Mouse (Mus musculus): ENCODE measurements around the gene Sec1. TPM values are rescaled to one million over a fixed set of nuclear protein-coding genes. Genes with fewer than 3 reads are reported as not detected.

Gene Sec1
- polyA plus RNA-seq, 1 experiment from 2014 or later: 0.04 TPM

- DNase-seq (peak; percentile 49), ATAC-seq (no peak)
- TF ChIP-seq CTCF (IDR thresholded peaks at IDR 0.05; ENCODE audit: low read depth) (no peak), EP300 (IDR thresholded peaks at IDR 0.05; ENCODE audit: low read depth) (no peak)
- Histone ChIP-seq H3K4me3 (ENCODE audit: low read depth, low read length) (peak overlapping the region; percentile 84), H3K4me1 (ENCODE audit: insufficient read depth) (peaks cover 48% of the 10 kb centered on the region), H3K9ac (replicated peaks) (peak overlapping the region; percentile 46), H3K9me3 (ENCODE audit: low read length) (no peaks in the 10 kb centered on the region), H3K36me3 (replicated peaks; ENCODE audit: insufficient read depth, low read length) (peaks cover 41% of the 10 kb centered on the region), H3K27ac (ENCODE audit: low read depth) (peak overlapping the region; percentile 94), H3K27me3 (ENCODE audit: insufficient read depth, low read length) (no peaks in the 10 kb centered on the region), H3K4me2 (ENCODE audit: low read depth, low read length) (peak overlapping the region; percentile 89)
- WGBS (ENCODE audit: insufficient replicate concordance): 57% methylated on average over 19 of the region's 19 CpGs
Observed at GRCm38 (mm10) chr7:45715741-45716459, 21.7 kb upstream of the Sec1 start.

- DNase-seq (peak; percentile 96), ATAC-seq (peak; percentile 85)
- Histone ChIP-seq H3K4me3 (ENCODE audit: low read depth, low read length) (peak within 1 kb of the TSS; percentile 84), H3K36me3 (replicated peaks; ENCODE audit: insufficient read depth, low read length) (peaks cover 42% of the 10 kb centered on the region), H3K4me2 (ENCODE audit: low read depth, low read length) (peak within 1 kb of the TSS; percentile 89), H3K9ac (replicated peaks) (peak within 1 kb of the TSS; percentile 69), H3K9me3 (ENCODE audit: low read length) (no peaks in the 10 kb centered on the region), H3K27me3 (ENCODE audit: insufficient read depth, low read length) (no peaks in the 10 kb centered on the region), H3K4me1 (ENCODE audit: insufficient read depth) (peaks cover 48% of the 10 kb centered on the region), H3K27ac (ENCODE audit: low read depth) (peak within 1 kb of the TSS; percentile 94)
- peak; percentile 6; the same call in 1 of the 2 replicates for TF ChIP-seq CTCF (IDR thresholded peaks at IDR 0.05; ENCODE audit: low read depth)
- peak; percentile 64; the same call in 1 of the 2 replicates for TF ChIP-seq EP300 (IDR thresholded peaks at IDR 0.05; ENCODE audit: low read depth)
- 5% methylated on average over 34 of the region's 34 CpGs for WGBS (ENCODE audit: insufficient replicate concordance)
Observed at GRCm38 (mm10) chr7:45715090-45715708, 21.0 kb upstream of the Sec1 start, which contains the start of gene Rpl18. Rpl18 (plus strand) TSS chr7:45715457.

GRCm38 (mm10) chr7:45714630-45715089 is 20.5 kb upstream of the Sec1 start:
- H3K9ac ChIP-seq (replicated peaks): peak overlapping the region; percentile 69
- no peaks in the 10 kb centered on the region for H3K27me3 ChIP-seq (ENCODE audit: insufficient read depth, low read length)
- peaks cover 46% of the 10 kb centered on the region for H3K4me1 ChIP-seq (ENCODE audit: insufficient read depth)
- WGBS (ENCODE audit: insufficient replicate concordance): 11% methylated on average over 14 of the region's 14 CpGs
- H3K36me3 ChIP-seq (replicated peaks; ENCODE audit: insufficient read depth, low read length): peaks cover 40% of the 10 kb centered on the region
- ATAC-seq: peak; percentile 48
- H3K27ac ChIP-seq (ENCODE audit: low read depth): peak overlapping the region; percentile 88
- DNase-seq: no peak
- TF ChIP-seq CTCF (IDR thresholded peaks at IDR 0.05; ENCODE audit: low read depth) (no peak), EP300 (IDR thresholded peaks at IDR 0.05; ENCODE audit: low read depth) (no peak)
- H3K4me3 ChIP-seq (ENCODE audit: low read depth, low read length): peak overlapping the region; percentile 84
- no peaks in the 10 kb centered on the region for H3K9me3 ChIP-seq (ENCODE audit: low read length)
- H3K4me2 ChIP-seq (ENCODE audit: low read depth, low read length): peak overlapping the region; percentile 89

- Histone ChIP-seq H3K27me3 (ENCODE audit: insufficient read depth, low read length) (no peaks in the 10 kb centered on the region), H3K4me2 (ENCODE audit: low read depth, low read length) (peak overlapping the region; percentile 89), H3K9ac (replicated peaks) (peak overlapping the region; percentile 69), H3K27ac (ENCODE audit: low read depth) (peak overlapping the region; percentile 88), H3K36me3 (replicated peaks; ENCODE audit: insufficient read depth, low read length) (peaks cover 36% of the 10 kb centered on the region), H3K9me3 (ENCODE audit: low read length) (no peaks in the 10 kb centered on the region), H3K4me3 (ENCODE audit: low read depth, low read length) (peak overlapping the region; percentile 84), H3K4me1 (ENCODE audit: insufficient read depth) (peaks cover 39% of the 10 kb centered on the region)
- peak; percentile 6; the same call in 1 of the 2 replicates for ATAC-seq
- WGBS (ENCODE audit: insufficient replicate concordance): 66% methylated on average over 6 of the region's 6 CpGs
- DNase-seq: no peak
- TF ChIP-seq CTCF (IDR thresholded peaks at IDR 0.05; ENCODE audit: low read depth) (no peak), EP300 (IDR thresholded peaks at IDR 0.05; ENCODE audit: low read depth) (peak; percentile 31; the same call in 1 of the 2 replicates)
Observed at GRCm38 (mm10) chr7:45713881-45714520, 19.8 kb upstream of the Sec1 start.

GRCm38 (mm10) chr7:45713396-45713795 is 19.2 kb upstream of the Sec1 start:
- TF ChIP-seq CTCF (IDR thresholded peaks at IDR 0.05; ENCODE audit: low read depth) (no peak), EP300 (IDR thresholded peaks at IDR 0.05; ENCODE audit: low read depth) (no peak)
- H3K4me1 ChIP-seq (ENCODE audit: insufficient read depth): peaks cover 42% of the 10 kb centered on the region
- no peak for ATAC-seq
- peak overlapping the region; percentile 16 for H3K9ac ChIP-seq (replicated peaks)
- no peaks in the 10 kb centered on the region for H3K9me3 ChIP-seq (ENCODE audit: low read length)
- 0 out of 2 replicates have a peak overlapping the region, but pooled peaks have one; percentile 84 for H3K4me3 ChIP-seq (ENCODE audit: low read depth, low read length)
- DNase-seq: no peak
- peaks cover 36% of the 10 kb centered on the region for H3K36me3 ChIP-seq (replicated peaks; ENCODE audit: insufficient read depth, low read length)
- no peaks in the 10 kb centered on the region for H3K27me3 ChIP-seq (ENCODE audit: insufficient read depth, low read length)
- H3K27ac ChIP-seq (ENCODE audit: low read depth): peak overlapping the region; percentile 88
- H3K4me2 ChIP-seq (ENCODE audit: low read depth, low read length): peak overlapping the region; percentile 89
- WGBS (ENCODE audit: insufficient replicate concordance): 90% methylated on average over 16 of the region's 16 CpGs
